Mouse (Mus musculus) urinary bladder, adult 2 months (tissue): ENCODE measurements around the gene Sgf29. TPM values are rescaled to one million over a fixed set of nuclear protein-coding genes. Genes with fewer than 3 reads are reported as not detected.

Experiments used
- DNase-seq: peaks from one replicate; pipeline ENCODE4 v3.0.0; 2022; ENCODE audit warnings: low spot score
- polyA plus RNA-seq: library from polyadenylated mRNA; depleted of rRNA; stranded (reverse); fragments of >200 nt; gene quantifications from 2 replicates; pipeline ENCODE4 v1.2.3, GENCODE M21; 2012; rRNA removed

The Sgf29 gene
- polyA plus RNA-seq: 24.5 and 27.7 TPM in 2 replicates

- DNase-seq: peak; percentile 96
Observed at GRCm38 (mm10) chr7:126649231-126650051, at the start of gene Sgf29. Gene Sgf29, plus strand, starts transcription at chr7:126649309.

- DNase-seq: no peak
Observed at GRCm38 (mm10) chr7:126601896-126602295, 47.2 kb upstream of the Sgf29 start.

- DNase-seq: no peak
Observed at GRCm38 (mm10) chr7:126602650-126603049, 46.5 kb upstream of the Sgf29 start.

- DNase-seq: no peak
Observed at GRCm38 (mm10) chr7:126606611-126607010, 42.5 kb upstream of the Sgf29 start.

GRCm38 (mm10) chr7:126607064-126607463, 42.0 kb upstream of the Sgf29 start:
- DNase-seq: no peak

- no peak for DNase-seq
Observed at GRCm38 (mm10) chr7:126607796-126608195, 41.3 kb upstream of the Sgf29 start.

GRCm38 (mm10) chr7:126612736-126613135, 36.4 kb upstream of the Sgf29 start:
- no peak for DNase-seq

- DNase-seq: no peak
Observed at GRCm38 (mm10) chr7:126616707-126617106, 32.4 kb upstream of the Sgf29 start.

- no peak for DNase-seq
Observed at GRCm38 (mm10) chr7:126619559-126620275, 29.4 kb upstream of the Sgf29 start.

GRCm38 (mm10) chr7:126621452-126622359, 27.4 kb upstream of the Sgf29 start:
- DNase-seq: no peak

- no peak for DNase-seq
Observed at GRCm38 (mm10) chr7:126623381-126623780, 25.7 kb upstream of the Sgf29 start.

GRCm38 (mm10) chr7:126624774-126625173, 24.3 kb upstream of the Sgf29 start:
- DNase-seq: no peak

GRCm38 (mm10) chr7:126625369-126625768, 23.7 kb upstream of the Sgf29 start:
- peak; percentile 45 for DNase-seq

GRCm38 (mm10) chr7:126625807-126626600, 23.1 kb upstream of the Sgf29 start:
- DNase-seq: no peak

GRCm38 (mm10) chr7:126628111-126628510, 21.0 kb upstream of the Sgf29 start:
- DNase-seq: no peak

- DNase-seq: no peak
Observed at GRCm38 (mm10) chr7:126629915-126630314, 19.2 kb upstream of the Sgf29 start.

GRCm38 (mm10) chr7:126630824-126631518, 18.1 kb upstream of the Sgf29 start, which contains the start of gene Nupr1:
Gene Nupr1, minus strand, starts transcription at chr7:126630861.
- DNase-seq: no peak

GRCm38 (mm10) chr7:126632478-126632877, 16.6 kb upstream of the Sgf29 start:
- DNase-seq: no peak

GRCm38 (mm10) chr7:126635375-126635774, 13.7 kb upstream of the Sgf29 start:
- DNase-seq: no peak
